ENCODE assay signal across 8 mouse cellular contexts in the genomic region with DNA sequence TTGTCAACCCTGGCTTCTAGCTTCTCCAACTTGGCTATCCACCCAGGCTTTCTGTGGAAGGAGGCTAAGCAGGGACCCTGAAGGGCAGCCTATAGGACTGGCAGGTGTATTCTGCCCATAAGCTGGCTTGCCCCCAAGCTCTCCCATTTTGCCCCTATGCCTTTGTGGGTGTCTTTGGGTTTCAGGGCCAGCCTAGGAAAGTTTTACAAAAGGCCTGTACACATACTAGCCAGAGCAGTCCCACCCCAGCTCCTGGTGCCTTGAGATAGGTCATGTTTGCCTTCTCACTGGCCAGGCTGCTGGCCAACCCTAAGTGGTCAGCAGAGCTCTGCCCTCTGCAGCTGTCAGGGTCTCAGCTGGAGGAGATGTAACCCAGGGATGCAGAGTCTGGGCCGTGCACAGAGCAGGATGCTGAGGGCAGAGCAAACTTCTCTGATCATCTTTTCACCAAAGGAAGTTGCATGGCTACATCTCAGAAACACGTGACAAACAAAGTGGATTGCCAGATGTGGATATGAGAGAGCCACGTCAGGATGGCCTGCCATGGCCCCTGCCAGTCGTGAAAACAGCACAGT. TPM values are rescaled to one million over a fixed set of nuclear protein-coding genes. Genes with fewer than 3 reads are reported as not detected.
A peak's percentile ranks its signal among the peaks of the same experiment; 100 is the strongest.
DNase-seq lines count a peak whose midpoint lies in the region; TF ChIP-seq lines count a peak whose summit lies in the region.

No protein-coding gene starts in this region.

- TF ChIP-seq CTCF in layer of hippocampus, adult 2 months (conservative IDR thresholded peaks at IDR 0.05) = no peak
- TF ChIP-seq CTCF in cortical plate, adult 2 months (IDR thresholded peaks at IDR 0.05; ENCODE audit: extremely low read depth, insufficient read depth, low read length) = no peak

- no peaks in the 10 kb centered on the region for H3K4me1 ChIP-seq in cortical plate, adult 2 months (ENCODE audit: control insufficient read depth, insufficient read depth, low read length)
- peaks cover 85% of the 10 kb centered on the region for H3K4me1 ChIP-seq in hindbrain, embryonic 10.5 days (replicated peaks)

- WGBS in hindbrain, embryonic 10.5 days = 41% methylated on average over 4 of the region's 4 CpGs

- no peaks in the 10 kb centered on the region for H3K27me3 ChIP-seq in hindbrain, embryonic 10.5 days (ENCODE audit: insufficient read depth, poor library complexity, severe bottlenecking)

- H3K27ac ChIP-seq in layer of hippocampus, adult 2 months = peak overlapping the region; percentile 100
- H3K27ac ChIP-seq in cortical plate, adult 2 months (ENCODE audit: insufficient read depth, low read length) = no peak overlapping the region
- peak overlapping the region; percentile 100 for H3K27ac ChIP-seq in hindbrain, embryonic 10.5 days

- DNase-seq in layer of hippocampus, adult 2 months (ENCODE audit: low spot score in 2 of 2) = no peak
- DNase-seq in layer of hippocampus, adult 9-10 months (ENCODE audit: low spot score) = no peak
- peak; percentile 58 for DNase-seq in hindbrain, embryonic 10.5 days (ENCODE audit: low spot score)
- peak; percentile 15 for DNase-seq in mesoderm, embryonic 11.5 days (ENCODE audit: low read depth, low spot score)
- DNase-seq in right cerebral cortex, adult 2 months (ENCODE audit: low spot score in 2 of 2) = no peak
- no peak for DNase-seq in urinary bladder, postnatal 4 days (ENCODE audit: low spot score in 2 of 2)
- DNase-seq in adrenal gland, postnatal 36 days = no peak

- no peak for TF ChIP-seq POLR2A in cortical plate, adult 2 months (IDR thresholded peaks at IDR 0.05; ENCODE audit: extremely low read depth, insufficient read depth, low read length)

- H3K36me3 ChIP-seq in hindbrain, embryonic 10.5 days = peaks cover 29% of the 10 kb centered on the region

- no peaks in the 10 kb centered on the region for H3K9me3 ChIP-seq in hindbrain, embryonic 10.5 days

- peak overlapping the region; percentile 67; the same call in 1 of the 2 replicates for H3K4me3 ChIP-seq in layer of hippocampus, adult 2 months
- H3K4me3 ChIP-seq in cortical plate, adult 2 months (ENCODE audit: insufficient read depth, low read length) = peak overlapping the region; percentile 62; the same call in 1 of the 2 replicates
- H3K4me3 ChIP-seq in hindbrain, embryonic 10.5 days = peak overlapping the region; percentile 92

RNA-seq across cellular contexts. Expression of a gene that starts 1.0 kb away (rescaled TPM):
- total RNA-seq in layer of hippocampus, adult 2 months (2021) = 100 to 1,000 TPM; 184 to 185 TPM
- polyA plus RNA-seq in cortical plate, adult 2 months (2012; rRNA removed) = 219 and 242 TPM in 2 replicates
- 131 TPM in 2 replicates for polyA plus RNA-seq in hindbrain, embryonic 10.5 days (2016; fragmentation: Nextera tagmentation; extraction: Ambion mirVana)
- 1,000 to 10,000 TPM; 1,954 to 2,603 TPM for total RNA-seq in adrenal gland, postnatal 36 days (2021)

RNA-seq across cellular contexts. Expression of a gene that starts 29.2 kb away (rescaled TPM):
- total RNA-seq in layer of hippocampus, adult 2 months (2021) = 10 to 100 TPM; 45.6 to 46.2 TPM
- 49.8 and 51.3 TPM in 2 replicates for polyA plus RNA-seq in cortical plate, adult 2 months (2012; rRNA removed)
- polyA plus RNA-seq in hindbrain, embryonic 10.5 days (2016; fragmentation: Nextera tagmentation; extraction: Ambion mirVana) = 95.4 and 97.1 TPM in 2 replicates
- 10 to 100 TPM; 57.2 to 59.6 TPM for total RNA-seq in adrenal gland, postnatal 36 days (2021)

RNA-seq across cellular contexts. Expression of a gene that starts 41.3 kb away (rescaled TPM):
- 100 to 1,000 TPM; 150 to 153 TPM for total RNA-seq in layer of hippocampus, adult 2 months (2021)
- 223 and 224 TPM in 2 replicates for polyA plus RNA-seq in cortical plate, adult 2 months (2012; rRNA removed)
- 276 and 285 TPM in 2 replicates for polyA plus RNA-seq in hindbrain, embryonic 10.5 days (2016; fragmentation: Nextera tagmentation; extraction: Ambion mirVana)
- total RNA-seq in adrenal gland, postnatal 36 days (2021) = 100 to 1,000 TPM; 139 to 142 TPM

RNA-seq across cellular contexts. Expression of a gene that starts 41.4 kb away (rescaled TPM):
- 10 to 100 TPM; 67.7 to 69.7 TPM for total RNA-seq in layer of hippocampus, adult 2 months (2021)
- polyA plus RNA-seq in cortical plate, adult 2 months (2012; rRNA removed) = 98.9 and 103 TPM in 2 replicates
- 46.4 and 63.7 TPM in 2 replicates for polyA plus RNA-seq in hindbrain, embryonic 10.5 days (2016; fragmentation: Nextera tagmentation; extraction: Ambion mirVana)
- total RNA-seq in adrenal gland, postnatal 36 days (2021) = 10 to 100 TPM; 19.2 to 19.7 TPM

Comparison
In these comparisons a context has a peak if more than half of its experiments do, and no peak if none do; other contexts are left out.
1. DNase-seq: peak in hindbrain, embryonic 10.5 days (single experiment) and mesoderm, embryonic 11.5 days (single experiment); none in layer of hippocampus, adult 2 months (0 of 2), layer of hippocampus, adult 9-10 months (single experiment), right cerebral cortex, adult 2 months (0 of 2), urinary bladder, postnatal 4 days (0 of 2) and adrenal gland, postnatal 36 days (0 of 2).
2. RNA of a gene that starts 1.0 kb away (total RNA-seq): 1,954 to 2,603 TPM in adrenal gland, postnatal 36 days; 184 to 185 TPM in layer of hippocampus, adult 2 months; every median in the first group is over 10 times any median in the second.
3. Peak in every context shown above with its lines, with median percentiles within 50 percentile points of each other: H3K4me3 ChIP-seq.